Mouse (Mus musculus): ENCODE results near the gene 4931428L18Rik.

Gene 4931428L18Rik

GRCm38 (mm10) chr1:31152799-31153426 is 69.6 kb downstream of the 4931428L18Rik start:
- in situ Hi-C loops (cut with MboI, MseI) = loop anchor here (5.0 kb wide), 2 partner anchors 231 to 381 kb away; no protein-coding TSS in a partner anchor

- in situ Hi-C loops (cut with MboI, MseI) = loop anchor here (5.0 kb wide), 2 partner anchors 228 to 378 kb away; no protein-coding TSS in a partner anchor
These were observed 71.9 kb downstream of the 4931428L18Rik start for GRCm38 (mm10) chr1:31150546-31150945.

GRCm38 (mm10) chr1:31149671-31150070 is 72.8 kb downstream of the 4931428L18Rik start:
- in situ Hi-C loops (cut with MboI, MseI) = loop anchor here (5.0 kb wide), 2 partner anchors 227 to 377 kb away; no protein-coding TSS in a partner anchor

- in situ Hi-C loops (cut with MboI, MseI) = no loop called here
These were observed 78.9 kb downstream of the 4931428L18Rik start for GRCm38 (mm10) chr1:31143571-31143970.

- in situ Hi-C loops (cut with MboI, MseI) = no loop called here
These were observed 80.0 kb downstream of the 4931428L18Rik start for GRCm38 (mm10) chr1:31142288-31143094.

- in situ Hi-C loops (cut with MboI, MseI) = no loop called here
These were observed 84.1 kb downstream of the 4931428L18Rik start for GRCm38 (mm10) chr1:31138387-31138786.

GRCm38 (mm10) chr1:31113466-31113865 is 109.0 kb downstream of the 4931428L18Rik start:
- in situ Hi-C loops (cut with MboI, MseI) = no loop called here

GRCm38 (mm10) chr1:31107961-31108360 is 114.5 kb downstream of the 4931428L18Rik start:
- in situ Hi-C loops (cut with MboI, MseI) = no loop called here

- in situ Hi-C loops (cut with MboI, MseI) = no loop called here
These were observed 119.4 kb downstream of the 4931428L18Rik start for GRCm38 (mm10) chr1:31102863-31103657.

- in situ Hi-C loops (cut with MboI, MseI) = no loop called here
These were observed 120.2 kb downstream of the 4931428L18Rik start for GRCm38 (mm10) chr1:31102280-31102679.

- in situ Hi-C loops (cut with MboI, MseI) = no loop called here
These were observed 125.3 kb downstream of the 4931428L18Rik start for GRCm38 (mm10) chr1:31097208-31097607.

GRCm38 (mm10) chr1:31096466-31096793 is 126.1 kb downstream of the 4931428L18Rik start:
- in situ Hi-C loops (cut with MboI, MseI) = no loop called here

- in situ Hi-C loops (cut with MboI, MseI) = no loop called here
These were observed 126.6 kb downstream of the 4931428L18Rik start for GRCm38 (mm10) chr1:31095706-31096465.

- in situ Hi-C loops (cut with MboI, MseI) = no loop called here
These were observed 127.7 kb downstream of the 4931428L18Rik start for GRCm38 (mm10) chr1:31094792-31095191.

- in situ Hi-C loops (cut with MboI, MseI) = no loop called here
These were observed 128.5 kb downstream of the 4931428L18Rik start for GRCm38 (mm10) chr1:31093939-31094338.

- in situ Hi-C loops (cut with MboI, MseI) = loop anchor here in 1 of 2 experiments (5.0 kb wide), 1 partner anchor 1979 kb away; no protein-coding TSS in a partner anchor
These were observed 133.8 kb downstream of the 4931428L18Rik start for GRCm38 (mm10) chr1:31088686-31089085.

- in situ Hi-C loops (cut with MboI, MseI) = no loop called here
These were observed 149.7 kb downstream of the 4931428L18Rik start for GRCm38 (mm10) chr1:31072523-31073370.

- in situ Hi-C loops (cut with MboI, MseI) = no loop called here
These were observed 151.3 kb downstream of the 4931428L18Rik start for GRCm38 (mm10) chr1:31071209-31071608.

- in situ Hi-C loops (cut with MboI, MseI) = no loop called here
These were observed 157.4 kb downstream of the 4931428L18Rik start for GRCm38 (mm10) chr1:31064817-31065740.

Data from T-helper 17 cell (primary cell).